Mouse (Mus musculus): ENCODE data around the gene Ccdc116.

Ccdc116 gene

GRCm38 (mm10) chr16:17131191-17132088 is 15.6 kb downstream of the Ccdc116 start:
- no peak for DNase-seq (ENCODE audit: low spot score)

- DNase-seq (ENCODE audit: low spot score), result no peak
Measured at GRCm38 (mm10) chr16:17127292-17127691, 19.7 kb downstream of the Ccdc116 start.

- peak; percentile 70 for DNase-seq (ENCODE audit: low spot score)
Measured at GRCm38 (mm10) chr16:17124871-17125520, 22.0 kb downstream of the Ccdc116 start, which contains the start of gene 2610318N02Rik. Gene 2610318N02Rik (minus strand): TSS chr16:17125167.

- DNase-seq (ENCODE audit: low spot score), result no peak
Measured at GRCm38 (mm10) chr16:17124119-17124870, 22.7 kb downstream of the Ccdc116 start.

GRCm38 (mm10) chr16:17121569-17121968 is 25.5 kb downstream of the Ccdc116 start:
- DNase-seq (ENCODE audit: low spot score), result no peak

- DNase-seq (ENCODE audit: low spot score), result no peak
Measured at GRCm38 (mm10) chr16:17117309-17117799, 29.7 kb downstream of the Ccdc116 start.

- peak; percentile 51 for DNase-seq (ENCODE audit: low spot score)
Measured at GRCm38 (mm10) chr16:17110771-17111743, 36.0 kb downstream of the Ccdc116 start, which contains the start of gene Ppil2. Gene Ppil2 (minus strand): TSS chr16:17111257.

GRCm38 (mm10) chr16:17104600-17104999 is 42.4 kb downstream of the Ccdc116 start:
- no peak for DNase-seq (ENCODE audit: low spot score)

- no peak for DNase-seq (ENCODE audit: low spot score)
Measured at GRCm38 (mm10) chr16:17102630-17103220, 44.3 kb downstream of the Ccdc116 start.

GRCm38 (mm10) chr16:17096938-17097337 is 50.1 kb downstream of the Ccdc116 start:
- DNase-seq (ENCODE audit: low spot score), result no peak
